Mouse (Mus musculus) c-Kit-positive CD71-positive TER-119-positive erythroid progenitor cells, embryonic 14.5 days (primary cell): ENCODE measurements around the gene Cldn20.
A peak's percentile ranks its signal among the peaks of the same experiment; 100 is the strongest.

Experiments
- DNase-seq: peaks from one replicate; pipeline ENCODE4 v3.0.0-alpha.2; 2013; ENCODE audit warnings: low spot score

The Cldn20 gene

GRCm38 (mm10) chr17:3532254-3532653, at the start of gene Cldn20:
Cldn20 (plus strand) TSS chr17:3532554.
- no peak for DNase-seq

DNA sequence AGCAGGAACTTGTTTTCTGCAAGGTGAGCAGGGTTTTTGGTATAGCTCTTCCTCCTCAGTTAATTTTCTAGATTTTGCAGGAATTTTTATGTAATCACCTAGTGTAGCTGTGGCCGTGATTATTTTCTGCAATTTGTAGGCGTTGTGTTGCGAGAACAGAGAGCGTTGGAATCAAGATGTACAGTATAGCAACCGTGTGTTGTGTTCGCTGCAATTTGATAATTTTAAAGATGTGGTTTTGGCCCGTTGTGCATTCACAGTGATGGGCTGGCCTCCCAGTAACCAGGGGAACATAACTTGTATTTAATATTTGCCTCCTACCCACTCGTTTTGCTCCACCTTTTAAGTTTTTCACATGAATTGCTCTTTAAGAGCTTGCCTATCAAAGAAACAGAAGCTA, 49.3 kb upstream of the Cldn20 start:
- no peak for DNase-seq

GRCm38 (mm10) chr17:3485851-3486250, 46.5 kb upstream of the Cldn20 start:
- no peak for DNase-seq

GRCm38 (mm10) chr17:3487211-3487610, 45.1 kb upstream of the Cldn20 start:
- no peak for DNase-seq

GRCm38 (mm10) chr17:3487721-3488601, 44.4 kb upstream of the Cldn20 start:
- no peak for DNase-seq

DNA sequence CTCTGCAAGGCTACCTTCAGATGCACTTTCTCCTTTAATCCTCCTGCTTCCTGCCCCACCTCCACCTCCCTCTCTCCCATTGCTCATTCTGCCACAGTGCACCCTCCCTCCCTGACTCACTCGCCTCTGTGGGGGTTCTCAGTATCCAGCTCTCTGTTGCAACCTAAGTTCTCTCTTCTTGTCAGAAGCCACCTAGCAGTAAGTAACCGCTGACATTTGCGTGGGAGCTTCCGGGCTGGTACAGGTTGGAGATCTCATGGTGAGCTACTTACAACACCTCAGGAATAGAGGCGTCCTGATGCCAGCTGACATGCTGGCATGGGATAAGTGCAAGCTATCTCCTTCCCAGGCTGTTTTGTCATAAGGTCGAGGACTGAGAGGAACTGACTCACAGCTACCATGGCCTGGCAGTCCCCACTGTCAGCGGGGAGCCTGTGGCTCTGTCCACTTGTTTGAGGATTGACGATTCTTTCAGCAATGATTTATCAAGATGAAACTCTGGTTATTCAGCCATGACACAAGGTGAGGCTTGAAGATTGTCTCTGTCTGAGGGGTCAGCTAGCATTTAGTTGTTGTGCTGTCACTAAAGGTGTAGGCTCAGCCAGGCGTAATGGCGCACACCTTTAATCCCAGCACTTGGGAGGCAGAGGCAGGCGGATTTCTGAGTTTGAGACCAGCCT, 42.0 kb upstream of the Cldn20 start:
- no peak for DNase-seq

- DNase-seq = no peak
Observed at GRCm38 (mm10) chr17:3491065-3491464, 41.3 kb upstream of the Cldn20 start.

DNA sequence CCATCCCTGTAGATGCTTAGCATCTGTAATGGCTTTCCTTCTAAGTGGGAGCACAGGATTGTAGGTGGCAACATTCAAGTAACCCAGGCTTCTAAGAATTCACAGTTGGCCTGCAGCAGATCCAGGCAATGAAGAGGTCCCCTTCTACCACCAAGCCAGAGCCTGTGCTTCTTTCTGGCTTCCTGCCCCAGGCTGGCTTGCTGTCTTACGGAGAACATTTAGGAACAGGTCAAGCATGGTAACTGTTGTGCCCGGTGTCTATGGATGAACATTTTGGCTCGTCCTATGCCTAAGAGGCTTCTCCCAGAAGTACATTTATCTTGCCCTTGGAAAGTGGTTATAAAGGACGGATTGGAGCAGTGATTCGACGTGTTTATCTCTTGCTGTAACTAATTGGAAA, 40.7 kb upstream of the Cldn20 start:
- DNase-seq = no peak

DNA sequence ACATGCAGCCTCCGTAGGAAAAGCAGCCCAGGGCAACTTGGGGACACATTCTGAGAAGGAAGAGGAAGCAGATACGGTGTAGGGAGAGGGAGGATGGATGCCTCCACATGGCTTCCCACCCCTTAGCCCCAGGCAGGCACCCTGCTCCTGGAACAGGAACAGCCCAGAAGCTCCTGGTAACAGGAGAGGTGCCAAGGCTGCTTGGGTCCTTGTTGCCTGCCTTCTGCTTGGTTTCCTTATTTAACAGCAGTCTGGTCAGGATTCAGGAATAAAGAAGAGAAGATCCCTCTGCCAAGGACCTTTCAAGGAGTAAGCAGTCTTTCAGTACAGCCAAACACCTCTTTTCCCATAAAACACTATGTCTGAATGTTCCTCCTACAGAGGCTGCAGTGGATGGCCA, 36.8 kb upstream of the Cldn20 start:
- no peak for DNase-seq

DNA sequence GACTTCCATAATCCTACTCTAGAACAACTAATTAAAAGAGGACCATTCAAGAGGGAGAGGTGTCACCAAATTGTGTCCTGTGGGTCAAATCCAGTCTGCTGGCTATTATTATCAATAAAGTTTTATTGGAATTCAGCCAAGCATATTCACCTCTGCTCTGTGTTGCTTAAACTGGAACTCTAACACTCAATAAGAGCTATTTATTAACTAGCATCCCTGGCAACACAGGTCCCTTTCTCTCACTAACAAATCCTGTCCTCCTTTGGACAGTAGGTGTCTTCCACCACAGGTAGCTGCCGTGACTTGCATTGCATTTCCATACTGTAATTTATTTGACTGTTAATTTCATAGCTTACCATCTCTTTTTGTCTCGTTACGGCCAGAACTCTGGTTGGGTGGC, 36.3 kb upstream of the Cldn20 start:
- no peak for DNase-seq

- peak; percentile 35 for DNase-seq
Observed at GRCm38 (mm10) chr17:3498086-3498485, 34.3 kb upstream of the Cldn20 start.

GRCm38 (mm10) chr17:3498580-3498979, 33.8 kb upstream of the Cldn20 start:
- no peak for DNase-seq

DNA sequence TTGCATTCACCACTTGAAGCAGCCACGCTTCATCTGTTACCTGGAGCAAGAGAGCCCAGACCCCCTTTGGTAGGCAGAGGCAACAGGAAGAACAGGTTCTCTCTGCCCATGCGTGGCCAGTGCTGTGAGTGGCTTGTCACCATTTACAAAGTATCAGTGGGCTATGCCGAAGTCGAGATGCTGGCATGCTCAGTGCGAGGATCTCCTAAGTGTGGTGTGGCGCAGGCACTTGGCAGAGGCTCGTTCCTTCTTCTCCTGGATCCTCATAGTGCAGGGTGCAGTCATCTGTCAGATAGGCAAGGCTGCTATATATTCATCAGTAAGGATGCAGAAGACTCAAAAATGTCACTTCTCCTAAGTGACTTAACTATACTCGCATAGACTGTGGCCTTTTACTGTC, 32.9 kb upstream of the Cldn20 start:
- DNase-seq = no peak

DNA sequence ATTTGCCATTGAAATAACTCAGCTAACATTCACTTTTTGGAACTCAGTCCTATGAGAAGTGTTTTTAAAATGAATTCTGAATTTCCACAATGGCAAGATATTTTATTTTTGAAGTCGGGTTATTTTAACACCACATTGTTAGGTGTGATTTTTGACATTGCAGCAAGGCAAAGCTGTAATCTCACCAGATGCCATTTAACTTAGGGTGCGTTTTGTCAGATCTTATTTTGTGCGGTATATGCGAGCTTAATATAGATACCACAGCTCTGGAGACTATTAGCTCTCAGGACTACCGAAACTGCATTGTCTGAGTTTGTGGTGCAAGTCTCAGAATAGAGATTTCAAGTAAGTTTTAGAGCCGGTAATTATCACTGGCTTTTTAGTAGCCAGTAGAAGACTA, 32.3 kb upstream of the Cldn20 start:
- no peak for DNase-seq

- DNase-seq = no peak
Observed at GRCm38 (mm10) chr17:3500936-3501335, 31.4 kb upstream of the Cldn20 start.

DNA sequence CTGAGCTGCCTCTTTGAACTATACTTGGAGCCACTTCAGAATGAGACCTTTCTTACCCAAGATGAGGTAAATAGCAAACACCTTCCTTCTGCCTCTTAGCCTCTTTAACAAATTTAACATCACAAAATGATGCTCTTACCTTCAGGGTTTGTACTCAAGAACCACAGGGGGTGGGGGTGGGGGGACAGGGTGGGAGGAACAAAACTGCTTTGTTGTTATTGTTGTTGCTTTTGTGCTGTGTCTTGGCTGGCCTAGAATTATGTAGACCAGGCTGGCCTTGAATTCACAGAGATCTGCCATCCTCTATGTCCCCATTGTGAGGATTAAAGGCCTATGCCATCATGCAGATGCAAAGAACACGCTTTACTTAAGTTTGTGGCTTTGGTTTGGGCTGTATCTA, 26.6 kb upstream of the Cldn20 start:
- DNase-seq = no peak

DNA sequence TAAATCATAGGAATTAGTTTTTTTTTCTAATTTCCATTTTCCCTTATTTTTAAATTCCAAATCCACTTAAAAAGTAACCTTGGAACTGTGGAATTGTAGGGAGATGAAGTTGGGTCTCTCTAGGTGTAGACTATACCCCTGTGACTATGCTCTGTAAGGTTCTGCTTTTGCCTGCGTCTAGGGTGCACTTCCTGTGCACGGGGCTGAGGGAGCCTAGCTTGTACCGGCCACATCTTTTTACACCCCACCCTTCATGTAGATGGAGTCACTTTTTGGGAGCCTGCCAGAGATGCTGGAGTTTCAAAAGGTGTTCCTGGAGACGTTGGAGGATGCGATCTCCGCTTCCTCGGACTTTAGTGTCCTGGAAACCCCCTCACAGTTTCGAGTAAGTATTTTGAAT, 25.8 kb upstream of the Cldn20 start:
- DNase-seq = no peak

GRCm38 (mm10) chr17:3509841-3510240, 22.5 kb upstream of the Cldn20 start:
- peak; percentile 37 for DNase-seq

DNA sequence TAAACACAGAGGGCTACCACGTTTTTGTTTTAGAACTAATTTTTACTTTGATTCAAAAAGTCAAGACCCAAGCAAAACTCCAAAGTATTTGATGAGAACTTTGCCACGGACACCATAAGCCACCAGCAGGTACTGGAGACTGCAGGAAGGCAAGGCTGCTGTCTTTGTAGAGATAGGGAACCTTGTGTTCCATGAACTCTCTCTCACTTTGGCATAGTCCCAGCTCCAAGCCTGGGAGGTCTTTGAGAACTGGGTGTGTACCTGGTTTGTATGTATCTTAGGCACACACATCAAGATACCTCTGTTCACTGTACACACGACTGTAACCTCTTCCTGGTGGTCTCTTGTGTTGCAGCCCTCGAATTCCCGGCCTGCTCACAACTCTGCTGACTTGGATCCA, 18.0 kb upstream of the Cldn20 start:
- no peak for DNase-seq

DNA sequence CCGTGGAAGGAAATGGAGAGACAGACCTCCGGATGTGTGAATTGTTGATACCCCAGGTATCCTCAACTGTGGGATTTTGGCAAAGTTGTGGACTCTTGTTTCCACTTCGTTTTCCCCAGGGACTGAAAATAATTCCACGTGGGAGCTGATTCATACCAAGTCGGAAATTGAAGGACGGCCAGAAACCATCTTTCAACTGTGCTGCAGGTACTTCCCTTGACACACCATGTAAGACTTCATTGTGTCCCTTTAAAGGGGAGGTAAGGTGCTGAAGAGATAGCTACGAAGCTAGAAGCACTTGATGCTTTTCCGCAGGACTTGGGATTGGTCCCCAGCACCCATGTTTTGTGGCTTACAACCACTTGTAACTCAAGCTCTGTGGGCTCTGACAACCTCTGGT, 16.5 kb upstream of the Cldn20 start:
- DNase-seq = no peak

DNA sequence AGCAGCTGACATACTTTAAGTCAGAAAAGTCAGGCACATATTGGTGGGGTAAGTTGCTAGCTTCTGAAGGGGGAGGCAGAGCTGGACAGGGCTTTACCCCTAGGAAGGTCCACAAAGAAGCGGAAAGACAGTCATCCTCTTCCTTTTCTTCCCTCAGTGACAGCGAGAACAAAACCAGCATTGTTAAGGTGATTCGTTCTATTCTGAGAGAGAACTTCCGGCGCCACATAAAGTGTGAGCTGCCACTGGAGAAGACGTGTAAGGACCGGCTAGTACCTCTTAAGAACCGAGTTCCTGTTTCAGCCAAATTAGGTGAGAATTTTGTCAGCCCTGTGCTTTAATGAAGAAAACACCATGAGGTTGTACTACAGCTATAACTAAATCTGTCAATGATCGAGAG, 15.9 kb upstream of the Cldn20 start:
- DNase-seq = no peak

DNA sequence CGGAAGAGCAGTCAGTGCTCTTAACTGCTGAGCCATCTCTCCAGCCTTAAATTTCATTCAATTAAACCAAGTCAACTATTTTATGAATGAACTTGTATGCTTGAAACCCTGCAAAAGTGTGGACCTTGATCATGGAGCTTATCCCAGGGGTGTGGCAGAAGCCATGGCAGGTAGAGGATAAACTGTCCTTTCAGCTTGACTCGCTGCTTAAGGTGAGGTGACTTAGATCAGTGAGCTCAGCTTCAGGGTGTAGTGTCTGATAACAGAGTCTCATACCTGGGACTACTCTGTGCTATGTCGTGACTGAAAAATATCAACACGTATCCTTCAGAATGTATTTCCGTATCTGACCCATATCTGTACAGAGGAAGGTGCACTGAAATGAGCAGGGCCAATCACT, 12.0 kb upstream of the Cldn20 start:
- no peak for DNase-seq

DNA sequence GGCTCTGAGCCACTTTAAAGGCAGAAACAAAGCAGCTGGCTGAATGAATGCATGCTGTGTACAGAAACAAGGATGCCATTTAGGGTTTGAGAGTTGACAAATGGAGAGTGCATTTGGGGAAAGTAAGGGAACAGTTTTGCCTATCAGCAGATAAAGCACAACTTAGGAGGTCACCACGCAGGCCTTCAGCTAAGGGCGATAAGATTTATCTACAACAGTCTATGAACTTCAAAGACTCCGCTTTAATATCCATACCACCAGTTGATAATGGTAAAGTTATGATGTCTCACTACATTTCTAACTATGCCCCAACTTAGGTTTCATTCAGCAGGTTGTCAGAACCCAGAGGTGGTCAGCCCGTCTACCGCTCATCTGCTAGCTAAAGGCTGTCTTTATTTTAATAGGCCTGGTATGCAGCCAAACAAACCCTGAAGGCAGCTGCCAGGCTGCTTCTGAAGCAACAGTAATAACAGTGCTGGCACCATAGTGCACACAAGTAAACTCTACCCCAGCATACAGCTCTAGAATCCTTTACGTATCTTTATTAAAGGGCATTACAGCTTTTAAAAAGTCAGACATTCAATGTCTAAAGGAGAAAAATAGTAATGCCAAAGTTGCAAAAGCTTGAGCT, 4.4 kb upstream of the Cldn20 start:
- DNase-seq = peak; percentile 51
